Mouse (Mus musculus): ENCODE measurements around the gene Th. TPM values are rescaled to one million over a fixed set of nuclear protein-coding genes. Genes with fewer than 3 reads are reported as not detected.
A peak's percentile ranks its signal among the peaks of the same experiment; 100 is the strongest.

Gene Th
- 0.80 TPM in 1 of 2 replicates, not detected in the other for total RNA-seq (2012; rRNA removed)

DNA sequence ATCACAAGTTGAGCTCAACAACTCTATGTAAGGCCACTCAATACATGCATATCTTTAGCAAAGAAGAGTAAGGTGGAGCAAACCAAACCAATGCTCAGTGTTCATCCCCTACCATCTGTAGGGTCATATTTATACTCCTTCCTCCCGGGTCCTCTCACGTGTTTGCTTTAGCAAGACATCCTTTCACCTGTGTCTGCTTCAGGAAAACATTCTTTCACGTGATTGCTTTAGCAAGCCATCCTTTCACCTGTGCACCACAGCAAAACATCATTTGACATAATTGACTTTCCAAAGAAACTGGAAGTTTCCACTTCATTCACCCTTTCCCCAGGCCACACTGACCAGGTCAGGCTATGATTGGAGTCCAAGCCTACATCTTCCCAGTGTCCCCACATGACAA, at the start of gene Th:
Th (minus strand) TSS at position 101 of the 400 bp plus-strand sequence.
- DNase-seq (ENCODE audit: low read depth, low spot score) = no peak
- Histone ChIP-seq H3K36me3 (ENCODE audit: control insufficient read depth, insufficient read depth, low read length, poor library complexity, severe bottlenecking) (no peaks in the 10 kb centered on the region), H3K4me1 (ENCODE audit: control insufficient read depth in 2 of 2, insufficient read depth in 2 of 2, low read length in 2 of 2, poor library complexity in 1 of 2) (0 out of 4 replicates have a peak, but pooled peaks cover 0 to 5% of the 10 kb centered on the region in 2 experiments), H3K9ac (ENCODE audit: insufficient read depth, low read depth, low read length, poor library complexity, severe bottlenecking) (no peak within 1 kb of the TSS), H3K27ac (ENCODE audit: insufficient read depth, low read depth, low read length, poor library complexity, severe bottlenecking) (no peak within 1 kb of the TSS), H3K4me3 (ENCODE audit: insufficient read depth in 1 of 2, low read depth in 1 of 2, low read length in 2 of 2, poor library complexity in 1 of 2, severe bottlenecking in 1 of 2) (no peak within 1 kb of the TSS), H3K9me3 (ENCODE audit: control insufficient read depth, insufficient read depth, low read depth, low read length) (no peaks in the 10 kb centered on the region)
- TF ChIP-seq HCFC1 (IDR thresholded peaks at IDR 0.05; ENCODE audit: borderline replicate concordance, insufficient read depth, low read length) = no peak
- TF ChIP-seq ZC3H11A (IDR thresholded peaks at IDR 0.05; ENCODE audit: borderline replicate concordance, low read depth, low read length) = no peak
- TF ChIP-seq CHD2 (IDR thresholded peaks at IDR 0.05; ENCODE audit: low read depth, low read length) = no peak
- no peak for TF ChIP-seq MAFK (IDR thresholded peaks at IDR 0.05; ENCODE audit: insufficient read depth, low read depth, low read length)
- in situ Hi-C loops (cut with MboI; ENCODE audit: low sequenced_read_pairs in 2 of 2, unreplicated experiment in 2 of 2) = no loop called here

DNA sequence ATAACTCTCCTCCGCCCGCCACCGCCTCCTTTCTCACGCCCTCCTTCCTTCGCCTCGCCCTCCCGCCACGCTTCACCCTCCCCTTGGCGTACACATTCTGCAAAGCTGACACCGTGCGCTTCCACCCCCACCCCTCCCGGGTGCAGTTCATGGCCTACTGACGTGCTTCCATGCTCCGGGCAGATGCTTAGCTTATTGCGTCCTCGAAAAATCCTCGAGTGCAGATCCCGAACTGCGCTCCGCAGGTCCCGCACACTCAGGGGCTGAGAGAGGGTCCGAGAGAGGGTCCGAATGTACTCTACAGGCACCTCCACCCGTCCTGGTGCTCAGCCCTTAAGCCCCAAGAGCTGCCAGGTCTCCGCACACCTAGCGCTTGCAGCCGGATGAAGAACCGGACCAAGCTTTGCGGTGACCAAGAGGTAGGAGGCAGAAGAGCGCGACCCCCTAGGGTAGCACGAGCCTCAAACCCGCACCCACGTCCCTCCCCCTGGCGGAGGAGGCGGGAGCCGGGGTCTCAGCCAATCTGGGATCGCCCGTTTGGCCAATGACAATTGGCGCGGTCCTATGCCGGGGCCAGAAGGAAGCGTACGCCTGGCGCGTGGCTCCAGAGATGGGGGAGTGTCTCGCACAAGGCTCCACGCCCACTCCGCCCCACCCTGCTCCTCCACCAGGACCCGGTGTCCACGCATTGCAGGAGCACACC, 38.0 kb upstream of the Th start, which contains the start of gene Ascl2:
Ascl2 (minus strand) TSS at position 456 of the 703 bp plus-strand sequence.
- peaks cover 0 to 3% of the 10 kb centered on the region in 2 experiments; a peak in 1 of 4 replicates for H3K4me1 ChIP-seq (ENCODE audit: control insufficient read depth in 2 of 2, insufficient read depth in 2 of 2, low read length in 2 of 2, poor library complexity in 1 of 2)
- H3K4me3 ChIP-seq (ENCODE audit: insufficient read depth in 1 of 2, low read depth in 1 of 2, low read length in 2 of 2, poor library complexity in 1 of 2, severe bottlenecking in 1 of 2) = peak within 1 kb of the TSS; percentile 61 to 65
- in situ Hi-C loops (cut with MboI; ENCODE audit: low sequenced_read_pairs in 2 of 2, unreplicated experiment in 2 of 2) = no loop called here
- TF ChIP-seq ZC3H11A (IDR thresholded peaks at IDR 0.05; ENCODE audit: borderline replicate concordance, low read depth, low read length) (no peak), MAFK (IDR thresholded peaks at IDR 0.05; ENCODE audit: insufficient read depth, low read depth, low read length) (peak; percentile 21; the same call in 1 of the 2 replicates)
- no peaks in the 10 kb centered on the region for H3K36me3 ChIP-seq (ENCODE audit: control insufficient read depth, insufficient read depth, low read length, poor library complexity, severe bottlenecking)
- no peak within 1 kb of the TSS for H3K27ac ChIP-seq (ENCODE audit: insufficient read depth, low read depth, low read length, poor library complexity, severe bottlenecking)
- peak; percentile 58 for DNase-seq (ENCODE audit: low read depth, low spot score)
- H3K9ac ChIP-seq (ENCODE audit: insufficient read depth, low read depth, low read length, poor library complexity, severe bottlenecking) = peak within 1 kb of the TSS; percentile 28
- H3K9me3 ChIP-seq (ENCODE audit: control insufficient read depth, insufficient read depth, low read depth, low read length) = no peaks in the 10 kb centered on the region

GRCm38 (mm10) chr7:142967884-142968808, 37.2 kb upstream of the Th start:
- no peaks in the 10 kb centered on the region for H3K36me3 ChIP-seq (ENCODE audit: control insufficient read depth, insufficient read depth, low read length, poor library complexity, severe bottlenecking)
- H3K4me3 ChIP-seq (ENCODE audit: insufficient read depth in 1 of 2, low read depth in 1 of 2, low read length in 2 of 2, poor library complexity in 1 of 2, severe bottlenecking in 1 of 2) = peak overlapping the region; percentile 61 to 65
- H3K27ac ChIP-seq (ENCODE audit: insufficient read depth, low read depth, low read length, poor library complexity, severe bottlenecking) = no peak overlapping the region
- in situ Hi-C loops (cut with MboI; ENCODE audit: low sequenced_read_pairs in 2 of 2, unreplicated experiment in 2 of 2) = no loop called here
- peaks cover 0 to 3% of the 10 kb centered on the region in 2 experiments; a peak in 1 of 4 replicates for H3K4me1 ChIP-seq (ENCODE audit: control insufficient read depth in 2 of 2, insufficient read depth in 2 of 2, low read length in 2 of 2, poor library complexity in 1 of 2)
- H3K9ac ChIP-seq (ENCODE audit: insufficient read depth, low read depth, low read length, poor library complexity, severe bottlenecking) = peak overlapping the region; percentile 28
- H3K9me3 ChIP-seq (ENCODE audit: control insufficient read depth, insufficient read depth, low read depth, low read length) = no peaks in the 10 kb centered on the region
- DNase-seq (ENCODE audit: low read depth, low spot score) = peak; percentile 41
- TF ChIP-seq HCFC1 (IDR thresholded peaks at IDR 0.05; ENCODE audit: borderline replicate concordance, insufficient read depth, low read length) = no peak
- TF ChIP-seq CHD2 (IDR thresholded peaks at IDR 0.05; ENCODE audit: low read depth, low read length) = no peak
- TF ChIP-seq ZC3H11A (IDR thresholded peaks at IDR 0.05; ENCODE audit: borderline replicate concordance, low read depth, low read length) = no peak
- TF ChIP-seq MAFK (IDR thresholded peaks at IDR 0.05; ENCODE audit: insufficient read depth, low read depth, low read length) = no peak
- no peak for TF ChIP-seq ZNF384 (IDR thresholded peaks at IDR 0.05; ENCODE audit: low read depth, low read length)

GRCm38 (mm10) chr7:142967414-142967883, 36.5 kb upstream of the Th start:
- Histone ChIP-seq H3K36me3 (ENCODE audit: control insufficient read depth, insufficient read depth, low read length, poor library complexity, severe bottlenecking) (no peaks in the 10 kb centered on the region), H3K4me3 (ENCODE audit: insufficient read depth in 1 of 2, low read depth in 1 of 2, low read length in 2 of 2, poor library complexity in 1 of 2, severe bottlenecking in 1 of 2) (peak overlapping the region; percentile 61 to 65), H3K9ac (ENCODE audit: insufficient read depth, low read depth, low read length, poor library complexity, severe bottlenecking) (no peak overlapping the region), H3K9me3 (ENCODE audit: control insufficient read depth, insufficient read depth, low read depth, low read length) (no peaks in the 10 kb centered on the region), H3K4me1 (ENCODE audit: control insufficient read depth in 2 of 2, insufficient read depth in 2 of 2, low read length in 2 of 2, poor library complexity in 1 of 2) (peaks cover 0 to 3% of the 10 kb centered on the region in 2 experiments; a peak in 1 of 4 replicates), H3K27ac (ENCODE audit: insufficient read depth, low read depth, low read length, poor library complexity, severe bottlenecking) (no peak overlapping the region)
- in situ Hi-C loops (cut with MboI; ENCODE audit: low sequenced_read_pairs in 2 of 2, unreplicated experiment in 2 of 2) = no loop called here
- DNase-seq (ENCODE audit: low read depth, low spot score) = no peak
- TF ChIP-seq MAFK (IDR thresholded peaks at IDR 0.05; ENCODE audit: insufficient read depth, low read depth, low read length) (peak; percentile 83), ZNF384 (IDR thresholded peaks at IDR 0.05; ENCODE audit: low read depth, low read length) (no peak)

All from ES-E14 (cell line).